Mouse (Mus musculus) hematopoietic multipotent progenitor cell, adult 10-12 weeks (in vitro differentiated cells): ENCODE measurements around the gene Tspan32. TPM values are rescaled to one million over a fixed set of nuclear protein-coding genes. Genes with fewer than 3 reads are reported as not detected.

Experiments
- polyA plus RNA-seq: library from polyadenylated mRNA; stranded (reverse); fragments of >175 nt; gene quantifications from 2 replicates; pipeline ENCODE4 v1.2.3, GENCODE M21; 2012; ENCODE audit warnings: low replicate concordance

The Tspan32 gene
- polyA plus RNA-seq = 37.7 and 44.8 TPM in 2 replicates

DNA sequence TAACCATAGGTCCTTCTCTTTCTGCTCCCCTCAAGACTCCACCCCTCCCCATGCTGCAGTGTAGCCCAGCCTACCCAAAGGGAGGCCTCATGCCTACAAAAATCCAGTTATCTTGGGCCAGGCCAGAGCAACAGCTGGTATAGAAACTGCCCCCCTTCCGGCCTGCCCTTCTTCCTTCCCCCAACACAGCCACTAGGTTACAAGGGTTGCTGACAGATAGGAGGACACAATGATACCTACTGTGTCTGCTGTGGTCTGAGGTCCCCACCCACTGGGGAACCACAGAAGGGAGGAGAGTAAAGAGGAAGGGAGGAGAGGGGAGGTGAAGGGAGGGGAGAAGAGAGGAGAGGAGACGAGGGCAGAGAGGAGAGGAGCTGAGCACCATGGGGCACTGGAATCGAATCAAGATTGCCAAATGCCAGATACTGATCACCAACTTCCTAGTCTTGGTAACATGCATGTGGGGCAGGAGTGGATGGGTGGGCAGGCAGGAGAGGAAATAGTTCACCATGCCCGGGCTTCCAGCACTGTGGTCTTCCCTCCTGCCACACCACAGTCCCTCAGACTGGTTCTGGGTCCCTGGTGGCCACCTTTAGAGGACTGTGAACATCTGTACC lies at the start of gene Tspan32:
Gene Tspan32, plus strand, starts transcription at position 320 of the 617 bp plus-strand sequence.

DNA sequence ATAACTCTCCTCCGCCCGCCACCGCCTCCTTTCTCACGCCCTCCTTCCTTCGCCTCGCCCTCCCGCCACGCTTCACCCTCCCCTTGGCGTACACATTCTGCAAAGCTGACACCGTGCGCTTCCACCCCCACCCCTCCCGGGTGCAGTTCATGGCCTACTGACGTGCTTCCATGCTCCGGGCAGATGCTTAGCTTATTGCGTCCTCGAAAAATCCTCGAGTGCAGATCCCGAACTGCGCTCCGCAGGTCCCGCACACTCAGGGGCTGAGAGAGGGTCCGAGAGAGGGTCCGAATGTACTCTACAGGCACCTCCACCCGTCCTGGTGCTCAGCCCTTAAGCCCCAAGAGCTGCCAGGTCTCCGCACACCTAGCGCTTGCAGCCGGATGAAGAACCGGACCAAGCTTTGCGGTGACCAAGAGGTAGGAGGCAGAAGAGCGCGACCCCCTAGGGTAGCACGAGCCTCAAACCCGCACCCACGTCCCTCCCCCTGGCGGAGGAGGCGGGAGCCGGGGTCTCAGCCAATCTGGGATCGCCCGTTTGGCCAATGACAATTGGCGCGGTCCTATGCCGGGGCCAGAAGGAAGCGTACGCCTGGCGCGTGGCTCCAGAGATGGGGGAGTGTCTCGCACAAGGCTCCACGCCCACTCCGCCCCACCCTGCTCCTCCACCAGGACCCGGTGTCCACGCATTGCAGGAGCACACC lies 35.9 kb upstream of the Tspan32 start, which contains the start of gene Ascl2:
Gene Ascl2, minus strand, starts transcription at position 456 of the 703 bp plus-strand sequence.

DNA sequence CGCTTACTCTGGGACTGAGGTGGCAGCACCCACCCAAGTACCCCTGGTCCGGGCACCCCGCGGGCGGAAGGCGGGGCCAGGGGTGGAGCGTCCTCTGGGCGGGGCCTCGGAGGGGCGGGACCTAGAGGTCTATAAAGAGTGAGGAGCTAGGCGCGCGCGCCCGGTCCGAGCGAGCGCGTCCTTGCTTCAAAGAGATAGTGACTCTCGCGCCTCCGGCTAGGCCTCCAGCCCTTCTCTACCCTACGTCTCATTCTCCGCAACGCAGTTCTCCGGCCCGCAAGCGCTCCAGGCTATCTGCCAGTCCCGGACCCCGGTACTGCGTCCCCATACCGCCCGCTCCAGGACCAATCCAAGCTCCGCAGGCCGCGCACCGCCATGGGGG lies 47.8 kb downstream of the Tspan32 start, which contains the start of gene Cd81:
Gene Cd81, plus strand, starts transcription at position 114 of the 382 bp plus-strand sequence.

DNA sequence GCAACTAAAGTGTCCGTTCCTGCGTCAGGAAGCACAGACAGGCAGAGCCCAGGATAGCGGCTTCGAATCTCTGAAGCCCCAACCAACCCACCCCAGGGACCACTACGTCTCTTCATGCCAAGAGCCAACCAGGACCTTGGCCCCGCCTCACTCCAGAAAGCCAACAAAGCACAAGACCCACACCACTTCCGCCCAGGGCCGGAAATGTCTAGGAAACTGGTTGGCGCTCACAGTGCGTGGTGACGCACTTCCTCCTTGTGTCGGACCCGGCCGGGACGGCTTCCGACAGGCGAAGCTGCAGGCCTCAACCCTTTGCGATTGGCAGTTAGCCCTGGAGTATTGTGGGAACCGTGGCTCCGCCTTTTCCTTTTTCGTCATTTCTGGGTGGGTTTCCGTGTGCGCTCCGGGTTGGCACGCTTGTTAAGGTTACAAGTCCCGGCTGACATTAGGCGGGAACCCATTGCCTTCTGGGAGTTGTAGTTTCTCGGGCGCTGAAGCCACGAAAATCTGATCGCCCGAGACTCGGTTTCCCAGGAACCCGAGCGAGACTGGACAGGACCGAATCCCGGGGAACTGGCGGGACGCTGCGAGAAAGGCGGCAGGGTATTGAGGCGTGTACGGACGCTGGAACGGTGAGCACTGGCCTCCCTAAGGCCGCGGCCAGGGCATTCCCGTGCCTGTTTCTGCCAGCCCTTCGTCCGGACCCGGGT lies 64.2 kb downstream of the Tspan32 start, which contains the start of gene Tssc4:
Gene Tssc4, plus strand, starts transcription at position 368 of the 710 bp plus-strand sequence.

Other genes starting within 250 kb of the Tspan32 start
- not detected in 2 replicates for gene Th, start 73.9 kb upstream of the Tspan32 start, polyA plus RNA-seq
- 0.44 and 3.9 TPM in 2 replicates for gene Ascl2, start 35.8 kb upstream of the Tspan32 start, polyA plus RNA-seq
- 240 and 503 TPM in 2 replicates for gene Cd81, start 47.7 kb downstream of the Tspan32 start, polyA plus RNA-seq
- 114 and 177 TPM in 2 replicates for gene Tssc4, start 64.2 kb downstream of the Tspan32 start, polyA plus RNA-seq
- gene Trpm5, start 89.6 kb downstream of the Tspan32 start, polyA plus RNA-seq = 0.17 and 0.47 TPM in 2 replicates
- gene Kcnq1, start 101.3 kb downstream of the Tspan32 start, polyA plus RNA-seq = 0.24 and 0.64 TPM in 2 replicates